Mouse (Mus musculus): Measurements from ENCODE around the gene Pcdh11x. TPM values are rescaled to one million over a fixed set of nuclear protein-coding genes. Genes with fewer than 3 reads are reported as not detected.
A peak's percentile ranks its signal among the peaks of the same experiment; 100 is the strongest.

The Pcdh11x gene
- polyA plus RNA-seq (2014; fragmentation: Nextera tagmentation; extraction: Ambion mirVana): 3.1 and 3.5 TPM in 2 replicates

DNA sequence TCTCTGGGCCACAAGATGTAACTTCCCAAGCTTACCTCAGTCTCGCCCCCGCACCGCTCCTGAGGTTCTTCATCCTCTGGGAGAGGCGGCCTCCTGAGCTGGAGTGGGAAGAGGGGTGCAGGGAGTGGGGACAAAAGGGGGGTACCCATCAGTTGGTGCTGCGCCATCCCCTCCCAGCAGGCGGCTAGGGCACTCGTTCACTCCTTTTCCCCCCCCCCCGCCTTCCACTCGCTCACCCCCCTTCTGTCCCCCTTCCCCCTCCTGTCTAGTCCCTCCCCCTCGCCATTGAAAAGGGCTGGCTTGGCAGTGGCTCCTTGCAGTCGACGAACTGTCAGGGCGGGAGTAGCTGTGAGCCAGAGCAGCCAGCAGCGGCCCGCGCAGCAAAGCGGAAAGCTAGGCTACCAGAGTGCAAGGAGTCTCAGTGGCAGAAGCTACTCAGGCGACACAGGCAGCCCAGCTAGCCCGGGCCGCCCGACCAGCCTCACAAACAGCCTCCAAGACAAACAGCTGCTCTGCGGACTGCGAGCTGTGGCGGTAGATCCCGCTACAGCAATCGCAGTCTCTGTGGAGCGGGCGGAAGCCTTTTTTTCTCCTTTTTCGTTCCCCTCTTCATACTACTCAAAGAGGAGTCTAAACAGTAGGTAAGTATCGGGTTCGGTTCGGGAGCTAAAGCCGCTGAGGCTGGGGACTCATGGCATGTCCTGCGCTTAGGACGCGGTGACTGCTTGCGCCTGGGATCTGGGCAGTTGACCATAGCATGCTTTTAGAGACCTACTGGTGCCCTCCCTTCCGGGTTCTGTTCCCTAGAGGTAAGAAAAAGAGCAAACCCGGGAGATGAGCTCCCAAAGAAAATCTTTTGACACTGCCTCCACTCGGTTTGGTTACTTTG lies at the start of gene Pcdh11x:
TSS of gene Pcdh11x (plus strand) at position 249 of the 889 bp plus-strand sequence.
- ATAC-seq (ENCODE audit: insufficient number of reproducible peaks, insufficient read depth, low FRiP score, low read depth): peak; percentile 81
- Histone ChIP-seq H3K27me3 (ENCODE audit: control insufficient read depth, insufficient read depth, low read length) (no peaks in the 10 kb centered on the region), H3K4me1 (ENCODE audit: control insufficient read depth in 2 of 2, insufficient read depth in 2 of 2, low read length in 2 of 2) (no peaks in the 10 kb centered on the region; a peak in 1 of 4 replicates), H3K9ac (ENCODE audit: low read length) (peak within 1 kb of the TSS; percentile 68), H3K4me2 (ENCODE audit: low read length) (peak within 1 kb of the TSS; percentile 83), H3K4me3 (ENCODE audit: control insufficient read depth in 1 of 2, insufficient read depth in 1 of 2, low read depth in 1 of 2, low read length in 2 of 2) (peak within 1 kb of the TSS; percentile 51 to 56), H3K9me3 (ENCODE audit: control insufficient read depth, low read length) (no peaks in the 10 kb centered on the region), H3K36me3 (ENCODE audit: control insufficient read depth, insufficient read depth, low read length) (no peaks in the 10 kb centered on the region), H3K27ac (replicated peaks in 1 of 2; ENCODE audit: control insufficient read depth in 1 of 2, insufficient read depth in 1 of 2, low read depth in 2 of 2, low read length in 2 of 2) (no peak within 1 kb of the TSS)
- WGBS: 7% methylated on average over 31 of the region's 40 CpGs

DNA sequence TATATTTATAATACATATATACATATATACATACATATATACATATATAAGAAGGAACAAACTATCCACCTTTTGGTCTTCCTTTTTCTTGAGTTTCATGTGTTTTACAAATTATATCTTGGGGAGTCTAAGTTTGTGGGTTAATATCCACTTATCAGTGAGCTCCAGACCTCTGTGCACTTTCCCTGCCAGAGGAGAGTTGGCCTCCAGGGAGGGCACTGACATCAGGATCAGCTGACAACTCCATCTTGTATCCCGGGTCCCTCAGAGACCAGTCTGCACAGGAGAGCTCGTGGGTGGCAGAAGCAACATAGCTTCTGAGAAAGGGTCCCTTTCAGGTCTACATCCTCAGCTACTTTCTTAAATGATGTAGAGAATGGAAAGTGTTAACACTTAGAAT lies 30.0 kb upstream of the Pcdh11x start:
- Histone ChIP-seq H3K27ac (replicated peaks in 1 of 2; ENCODE audit: control insufficient read depth in 1 of 2, insufficient read depth in 1 of 2, low read depth in 2 of 2, low read length in 2 of 2) (no peak overlapping the region), H3K36me3 (ENCODE audit: control insufficient read depth, insufficient read depth, low read length) (no peaks in the 10 kb centered on the region), H3K4me1 (ENCODE audit: control insufficient read depth in 2 of 2, insufficient read depth in 2 of 2, low read length in 2 of 2) (no peaks in the 10 kb centered on the region), H3K4me2 (ENCODE audit: low read length) (no peak overlapping the region), H3K27me3 (ENCODE audit: control insufficient read depth, insufficient read depth, low read length) (no peaks in the 10 kb centered on the region), H3K4me3 (ENCODE audit: control insufficient read depth in 1 of 2, insufficient read depth in 1 of 2, low read depth in 1 of 2, low read length in 2 of 2) (no peak overlapping the region), H3K9me3 (ENCODE audit: control insufficient read depth, low read length) (no peaks in the 10 kb centered on the region), H3K9ac (ENCODE audit: low read length) (no peak overlapping the region)
- 64% methylated on average over 2 of the region's 2 CpGs for WGBS
- no peak for ATAC-seq (ENCODE audit: insufficient number of reproducible peaks, insufficient read depth, low FRiP score, low read depth)

DNA sequence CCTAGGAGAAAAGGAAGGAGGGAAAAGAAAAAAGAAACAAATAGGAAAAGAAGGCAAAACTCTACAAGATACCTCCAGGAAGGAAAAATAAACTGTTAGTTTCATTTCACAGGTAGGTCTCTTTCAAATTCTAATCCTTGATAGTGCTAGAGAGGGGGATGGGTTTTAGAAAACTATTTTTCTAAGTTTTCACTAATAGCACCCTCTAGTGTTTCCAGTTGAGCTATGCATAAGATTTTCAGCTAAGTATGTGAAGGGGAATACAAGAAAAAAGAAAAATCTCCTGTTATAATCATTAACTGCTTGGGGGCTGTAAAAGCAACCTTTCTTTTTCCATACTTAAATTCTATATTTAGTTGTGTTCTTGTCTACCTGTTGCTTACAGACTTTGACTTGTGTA lies 4.5 kb upstream of the Pcdh11x start:
- no peaks in the 10 kb centered on the region; a peak in 1 of 4 replicates for H3K4me1 ChIP-seq (ENCODE audit: control insufficient read depth in 2 of 2, insufficient read depth in 2 of 2, low read length in 2 of 2)

DNA sequence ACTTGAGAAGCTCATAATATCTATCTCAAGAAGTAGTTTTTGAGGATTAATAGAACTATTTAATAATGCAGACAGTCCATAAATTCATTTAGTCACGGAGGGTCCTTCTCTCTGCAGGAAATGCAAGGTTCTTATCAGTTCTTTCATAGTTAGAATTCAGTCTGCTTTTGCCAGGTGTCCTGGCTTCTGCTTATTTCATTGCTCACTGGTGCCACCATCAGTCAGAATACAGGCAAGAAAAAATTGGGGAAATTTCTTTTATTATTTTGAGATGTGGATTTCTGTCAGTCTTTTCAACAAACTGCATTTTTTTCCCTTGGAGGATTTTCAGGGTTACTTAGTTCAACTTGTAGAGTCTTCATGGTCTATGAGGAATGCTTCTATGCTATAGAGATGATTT lies 2.6 kb upstream of the Pcdh11x start:
- no peaks in the 10 kb centered on the region for H3K36me3 ChIP-seq (ENCODE audit: control insufficient read depth, insufficient read depth, low read length)
- no peak overlapping the region for H3K27ac ChIP-seq (replicated peaks in 1 of 2; ENCODE audit: control insufficient read depth in 1 of 2, insufficient read depth in 1 of 2, low read depth in 2 of 2, low read length in 2 of 2)
- H3K4me3 ChIP-seq (ENCODE audit: control insufficient read depth in 1 of 2, insufficient read depth in 1 of 2, low read depth in 1 of 2, low read length in 2 of 2): no peak overlapping the region
- H3K4me2 ChIP-seq (ENCODE audit: low read length): no peak overlapping the region
- no peak for ATAC-seq (ENCODE audit: insufficient number of reproducible peaks, insufficient read depth, low FRiP score, low read depth)
- no peaks in the 10 kb centered on the region; a peak in 1 of 4 replicates for H3K4me1 ChIP-seq (ENCODE audit: control insufficient read depth in 2 of 2, insufficient read depth in 2 of 2, low read length in 2 of 2)
- WGBS: 12% methylated on average over 1 of the region's 1 CpGs
- no peaks in the 10 kb centered on the region for H3K27me3 ChIP-seq (ENCODE audit: control insufficient read depth, insufficient read depth, low read length)
- no peak overlapping the region for H3K9ac ChIP-seq (ENCODE audit: low read length)
- H3K9me3 ChIP-seq (ENCODE audit: control insufficient read depth, low read length): no peaks in the 10 kb centered on the region

More for the DNA sequence above, 4.5 kb upstream of the Pcdh11x start:
- Histone ChIP-seq H3K27ac (replicated peaks in 1 of 2; ENCODE audit: control insufficient read depth in 1 of 2, insufficient read depth in 1 of 2, low read depth in 2 of 2, low read length in 2 of 2) (no peak overlapping the region), H3K4me2 (ENCODE audit: low read length) (no peak overlapping the region), H3K4me3 (ENCODE audit: control insufficient read depth in 1 of 2, insufficient read depth in 1 of 2, low read depth in 1 of 2, low read length in 2 of 2) (no peak overlapping the region), H3K36me3 (ENCODE audit: control insufficient read depth, insufficient read depth, low read length) (no peaks in the 10 kb centered on the region), H3K9me3 (ENCODE audit: control insufficient read depth, low read length) (no peaks in the 10 kb centered on the region), H3K27me3 (ENCODE audit: control insufficient read depth, insufficient read depth, low read length) (no peaks in the 10 kb centered on the region), H3K9ac (ENCODE audit: low read length) (no peak overlapping the region)
- ATAC-seq (ENCODE audit: insufficient number of reproducible peaks, insufficient read depth, low FRiP score, low read depth): no peak

DNA sequence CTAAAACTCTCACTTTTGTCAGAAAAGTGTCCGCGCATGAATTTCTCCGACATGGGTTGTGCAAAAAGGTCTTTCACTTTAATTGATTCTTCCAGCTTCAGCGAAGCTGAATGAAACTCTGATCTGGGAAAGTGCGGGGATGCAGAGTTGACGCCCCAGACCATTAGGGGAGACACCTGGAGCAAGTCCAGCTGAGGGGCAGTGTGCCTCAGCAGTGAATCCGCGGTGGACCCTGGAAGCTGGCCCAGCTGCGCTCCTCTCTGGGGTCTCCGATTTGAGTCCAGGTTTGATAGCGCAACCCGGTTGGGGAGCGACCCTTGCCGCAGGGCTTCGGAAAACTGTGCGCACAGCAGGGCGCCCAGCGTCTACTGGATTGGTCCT lies 831 bp downstream of the Pcdh11x start:
- H3K9ac ChIP-seq (ENCODE audit: low read length): peak overlapping the region; percentile 68
- H3K27ac ChIP-seq (replicated peaks in 1 of 2; ENCODE audit: control insufficient read depth in 1 of 2, insufficient read depth in 1 of 2, low read depth in 2 of 2, low read length in 2 of 2): no peak overlapping the region
- 12% methylated on average over 18 of the region's 18 CpGs for WGBS
- no peak for ATAC-seq (ENCODE audit: insufficient number of reproducible peaks, insufficient read depth, low FRiP score, low read depth)
- H3K27me3 ChIP-seq (ENCODE audit: control insufficient read depth, insufficient read depth, low read length): no peaks in the 10 kb centered on the region
- no peaks in the 10 kb centered on the region for H3K9me3 ChIP-seq (ENCODE audit: control insufficient read depth, low read length)
- H3K4me2 ChIP-seq (ENCODE audit: low read length): peak overlapping the region; percentile 83
- H3K36me3 ChIP-seq (ENCODE audit: control insufficient read depth, insufficient read depth, low read length): no peaks in the 10 kb centered on the region
- peak overlapping the region; percentile 51 to 56 for H3K4me3 ChIP-seq (ENCODE audit: control insufficient read depth in 1 of 2, insufficient read depth in 1 of 2, low read depth in 1 of 2, low read length in 2 of 2)
- H3K4me1 ChIP-seq (ENCODE audit: control insufficient read depth in 2 of 2, insufficient read depth in 2 of 2, low read length in 2 of 2): no peaks in the 10 kb centered on the region; a peak in 1 of 4 replicates

DNA sequence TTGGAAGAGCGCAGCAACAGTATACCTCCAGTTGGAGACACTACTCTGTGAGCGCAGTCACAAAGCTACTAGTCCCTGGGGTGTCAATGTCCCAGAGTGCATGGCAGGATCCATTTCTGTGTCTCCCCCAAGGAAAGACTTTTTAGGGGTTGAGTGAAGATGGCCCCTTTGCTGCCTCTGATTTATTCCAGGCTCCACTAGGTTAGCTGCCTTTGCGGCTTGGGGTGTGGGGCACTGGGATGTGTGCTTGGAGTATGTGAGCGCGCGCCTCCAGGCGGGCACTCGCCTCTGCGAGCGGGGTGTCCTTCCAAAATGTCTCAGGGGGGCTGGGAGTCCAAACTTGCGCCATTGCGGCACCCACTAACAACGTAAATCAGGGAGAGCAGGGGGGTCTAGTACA lies 1.6 kb downstream of the Pcdh11x start:
- Histone ChIP-seq H3K27ac (replicated peaks in 1 of 2; ENCODE audit: control insufficient read depth in 1 of 2, insufficient read depth in 1 of 2, low read depth in 2 of 2, low read length in 2 of 2) (no peak overlapping the region), H3K9ac (ENCODE audit: low read length) (peak overlapping the region; percentile 67; the same call in 1 of the 2 replicates), H3K9me3 (ENCODE audit: control insufficient read depth, low read length) (no peaks in the 10 kb centered on the region), H3K4me3 (ENCODE audit: control insufficient read depth in 1 of 2, insufficient read depth in 1 of 2, low read depth in 1 of 2, low read length in 2 of 2) (peak overlapping the region; percentile 32 to 51), H3K27me3 (ENCODE audit: control insufficient read depth, insufficient read depth, low read length) (no peaks in the 10 kb centered on the region), H3K4me1 (ENCODE audit: control insufficient read depth in 2 of 2, insufficient read depth in 2 of 2, low read length in 2 of 2) (no peaks in the 10 kb centered on the region; a peak in 1 of 4 replicates), H3K4me2 (ENCODE audit: low read length) (peak overlapping the region; percentile 83), H3K36me3 (ENCODE audit: control insufficient read depth, insufficient read depth, low read length) (no peaks in the 10 kb centered on the region)
- no peak for ATAC-seq (ENCODE audit: insufficient number of reproducible peaks, insufficient read depth, low FRiP score, low read depth)
- 13% methylated on average over 13 of the region's 13 CpGs for WGBS

DNA sequence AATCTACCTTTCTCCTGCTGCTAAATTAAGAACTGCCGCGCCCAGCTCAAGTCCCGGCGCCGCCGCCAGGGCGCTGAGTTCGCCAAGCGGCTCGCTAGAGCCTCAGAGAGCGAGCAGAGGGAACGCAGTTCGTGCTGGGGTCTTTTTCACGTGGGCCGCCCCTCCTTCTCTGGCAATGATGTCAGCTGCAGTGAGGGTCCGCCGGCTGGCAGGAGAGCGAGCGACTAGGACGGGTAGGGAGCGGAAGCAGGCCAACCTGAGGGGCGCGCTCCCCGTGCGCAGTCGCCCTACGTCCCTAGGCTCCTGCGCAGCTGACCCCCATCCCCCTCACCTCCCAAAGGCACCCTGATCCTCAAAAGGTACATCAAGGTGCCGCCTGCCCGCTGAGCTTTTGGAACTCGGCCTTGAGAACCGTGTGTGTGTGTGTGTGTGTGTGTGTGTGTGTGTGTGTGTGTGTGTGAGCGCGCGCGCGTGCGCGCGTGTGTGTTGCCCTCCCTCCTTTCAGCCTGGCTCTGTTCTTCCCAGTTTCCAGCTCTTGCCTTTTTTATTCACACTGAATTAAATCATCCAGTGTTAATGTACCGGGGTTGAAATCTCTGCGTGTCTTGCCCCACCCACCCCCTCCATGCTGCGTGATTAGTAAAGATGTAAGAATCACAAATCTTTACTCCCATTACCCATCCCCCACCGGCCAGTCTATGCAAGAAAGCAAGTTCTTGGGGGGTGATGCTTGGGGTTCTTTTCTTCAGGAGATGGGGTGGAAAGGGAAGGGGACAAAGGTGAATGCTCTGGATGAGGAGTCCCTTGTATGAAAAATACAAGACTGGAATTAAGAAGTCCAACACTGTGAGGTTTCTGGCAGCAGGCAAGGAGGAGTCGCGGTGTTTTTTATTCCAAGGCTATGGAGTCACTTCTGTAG lies 3.0 kb downstream of the Pcdh11x start:
- Histone ChIP-seq H3K36me3 (ENCODE audit: control insufficient read depth, insufficient read depth, low read length) (no peaks in the 10 kb centered on the region), H3K9me3 (ENCODE audit: control insufficient read depth, low read length) (no peaks in the 10 kb centered on the region), H3K9ac (ENCODE audit: low read length) (peak overlapping the region; percentile 67), H3K4me2 (ENCODE audit: low read length) (peak overlapping the region; percentile 83), H3K4me3 (ENCODE audit: control insufficient read depth in 1 of 2, insufficient read depth in 1 of 2, low read depth in 1 of 2, low read length in 2 of 2) (peak overlapping the region; percentile 51 to 54), H3K27ac (replicated peaks in 1 of 2; ENCODE audit: control insufficient read depth in 1 of 2, insufficient read depth in 1 of 2, low read depth in 2 of 2, low read length in 2 of 2) (0 out of 4 replicates have a peak overlapping the region, but pooled peaks have one; percentile 4 to 6), H3K27me3 (ENCODE audit: control insufficient read depth, insufficient read depth, low read length) (no peaks in the 10 kb centered on the region), H3K4me1 (ENCODE audit: control insufficient read depth in 2 of 2, insufficient read depth in 2 of 2, low read length in 2 of 2) (no peaks in the 10 kb centered on the region; a peak in 1 of 4 replicates)
- WGBS: 3% methylated on average over 34 of the region's 46 CpGs
- 0 out of 2 replicates have a peak, but pooled peaks have one; percentile 31 for ATAC-seq (ENCODE audit: insufficient number of reproducible peaks, insufficient read depth, low FRiP score, low read depth)
